Mouse (Mus musculus): ENCODE data around the gene Gapvd1. TPM values are rescaled to one million over a fixed set of nuclear protein-coding genes. Genes with fewer than 3 reads are reported as not detected.

Gapvd1 gene
- total and polyA plus RNA-seq, 3 experiments, result 10.2 to 36.7 (median 35.5) TPM

GRCm38 (mm10) chr2:34644571-34645526 lies 110.2 kb downstream of the Gapvd1 start:
- no peak overlapping the region for H3K27ac ChIP-seq
- no peaks in the 10 kb centered on the region for H3K27me3 ChIP-seq (ENCODE audit: control insufficient read depth, insufficient read depth, low read length)
- no peak for DNase-seq
- no peak overlapping the region for H3K9ac ChIP-seq (ENCODE audit: low read depth, low read length)
- H3K4me3 ChIP-seq, result no peak overlapping the region
- H3K36me3 ChIP-seq (ENCODE audit: control insufficient read depth, insufficient read depth, low read length), result no peaks in the 10 kb centered on the region
- 56% methylated on average over 22 of the region's 22 CpGs for WGBS
- intact Hi-C loops (cut with DNase I), result no loop called here
- H3K79me2 ChIP-seq (replicated peaks; ENCODE audit: control insufficient read depth, insufficient read depth, low read length), result no peaks in the 10 kb centered on the region
- TF ChIP-seq CTCF (IDR thresholded peaks at IDR 0.05) (peak; percentile 62), EP300 (IDR thresholded peaks at IDR 0.05; ENCODE audit: insufficient read depth, low read depth, low read length) (no peak)
- H3K4me1 ChIP-seq (ENCODE audit: control insufficient read depth, insufficient read depth, low read length), result no peaks in the 10 kb centered on the region

- Histone ChIP-seq H3K27ac (no peak overlapping the region), H3K4me1 (ENCODE audit: control insufficient read depth, insufficient read depth, low read length) (no peaks in the 10 kb centered on the region), H3K9ac (ENCODE audit: low read depth, low read length) (no peak overlapping the region), H3K36me3 (ENCODE audit: control insufficient read depth, insufficient read depth, low read length) (no peaks in the 10 kb centered on the region), H3K79me2 (replicated peaks; ENCODE audit: control insufficient read depth, insufficient read depth, low read length) (no peaks in the 10 kb centered on the region), H3K27me3 (ENCODE audit: control insufficient read depth, insufficient read depth, low read length) (no peaks in the 10 kb centered on the region), H3K4me3 (no peak overlapping the region)
- TF ChIP-seq CTCF (IDR thresholded peaks at IDR 0.05) (peak; percentile 63), POLR2A (IDR thresholded peaks at IDR 0.05; ENCODE audit: insufficient read depth, low read depth, low read length) (no peak)
- intact Hi-C loops (cut with DNase I), result no loop called here
- 52% methylated on average over 2 of the region's 2 CpGs for WGBS
- no peak for DNase-seq
Observed at GRCm38 (mm10) chr2:34642351-34642750, 112.7 kb downstream of the Gapvd1 start.

GRCm38 (mm10) chr2:34639725-34640124 lies 115.3 kb downstream of the Gapvd1 start:
- Histone ChIP-seq H3K36me3 (ENCODE audit: control insufficient read depth, insufficient read depth, low read length) (no peaks in the 10 kb centered on the region), H3K9ac (ENCODE audit: low read depth, low read length) (no peak overlapping the region), H3K27ac (no peak overlapping the region), H3K4me1 (ENCODE audit: control insufficient read depth, insufficient read depth, low read length) (no peaks in the 10 kb centered on the region), H3K79me2 (replicated peaks; ENCODE audit: control insufficient read depth, insufficient read depth, low read length) (no peaks in the 10 kb centered on the region), H3K27me3 (ENCODE audit: control insufficient read depth, insufficient read depth, low read length) (no peaks in the 10 kb centered on the region), H3K4me3 (no peak overlapping the region)
- no peak for TF ChIP-seq EP300 (IDR thresholded peaks at IDR 0.05; ENCODE audit: insufficient read depth, low read depth, low read length)
- TF ChIP-seq CTCF (IDR thresholded peaks at IDR 0.05), result no peak
- no peak for TF ChIP-seq POLR2A (IDR thresholded peaks at IDR 0.05; ENCODE audit: insufficient read depth, low read depth, low read length)
- intact Hi-C loops (cut with DNase I), result loop anchor here (1.0 to 10.0 kb wide), 3 partner anchors 666 to 895 kb away; no protein-coding TSS in a partner anchor
- no peak for DNase-seq
- 62% methylated on average over 5 of the region's 5 CpGs for WGBS

- 24% methylated on average over 37 of the region's 37 CpGs for whole genome bisulfite sequencing
- no peak overlapping the region for H3K27ac ChIP-seq
- no peaks in the 10 kb centered on the region for H3K36me3 ChIP-seq (ENCODE audit: control insufficient read depth, insufficient read depth, low read length)
- TF ChIP-seq POLR2A (IDR thresholded peaks at IDR 0.05; ENCODE audit: insufficient read depth, low read depth, low read length) (no peak), EP300 (IDR thresholded peaks at IDR 0.05; ENCODE audit: insufficient read depth, low read depth, low read length) (peak; percentile 82; the same call in 1 of the 2 replicates), CTCF (IDR thresholded peaks at IDR 0.05) (peak; percentile 90)
- no peaks in the 10 kb centered on the region for H3K27me3 ChIP-seq (ENCODE audit: control insufficient read depth, insufficient read depth, low read length)
- H3K9ac ChIP-seq (ENCODE audit: low read depth, low read length), result peak overlapping the region; percentile 20
- H3K4me1 ChIP-seq (ENCODE audit: control insufficient read depth, insufficient read depth, low read length), result no peaks in the 10 kb centered on the region
- no peaks in the 10 kb centered on the region for H3K79me2 ChIP-seq (replicated peaks; ENCODE audit: control insufficient read depth, insufficient read depth, low read length)
- intact Hi-C loops (cut with DNase I), result loop anchor here (1.0 to 10.0 kb wide), 3 partner anchors 666 to 894 kb away; no protein-coding TSS in a partner anchor
- DNase-seq, result peak; percentile 84 to 89
- peak overlapping the region; percentile 25; the same call in 1 of the 2 replicates for H3K4me3 ChIP-seq
Observed at GRCm38 (mm10) chr2:34638955-34639650, 115.9 kb downstream of the Gapvd1 start.

GRCm38 (mm10) chr2:34635249-34636165 lies 119.5 kb downstream of the Gapvd1 start:
- no peak overlapping the region for H3K27ac ChIP-seq
- no peak overlapping the region for H3K4me3 ChIP-seq
- no peaks in the 10 kb centered on the region for H3K79me2 ChIP-seq (replicated peaks; ENCODE audit: control insufficient read depth, insufficient read depth, low read length)
- H3K9ac ChIP-seq (ENCODE audit: low read depth, low read length), result no peak overlapping the region
- no peaks in the 10 kb centered on the region for H3K27me3 ChIP-seq (ENCODE audit: control insufficient read depth, insufficient read depth, low read length)
- no peaks in the 10 kb centered on the region for H3K4me1 ChIP-seq (ENCODE audit: control insufficient read depth, insufficient read depth, low read length)
- WGBS, result 83% methylated on average over 14 of the region's 14 CpGs
- no peaks in the 10 kb centered on the region for H3K36me3 ChIP-seq (ENCODE audit: control insufficient read depth, insufficient read depth, low read length)
- no peak for DNase-seq
- intact Hi-C loops (cut with DNase I), result loop anchor here (5.0 to 10.0 kb wide), 2 partner anchors 813 to 891 kb away; no protein-coding TSS in a partner anchor
- TF ChIP-seq CTCF (IDR thresholded peaks at IDR 0.05) (no peak), EP300 (IDR thresholded peaks at IDR 0.05; ENCODE audit: insufficient read depth, low read depth, low read length) (no peak), POLR2A (IDR thresholded peaks at IDR 0.05; ENCODE audit: insufficient read depth, low read depth, low read length) (no peak)

All from heart, adult 2 months (tissue).